Mouse (Mus musculus) gastrocnemius, adult 8-10 months (tissue): ENCODE results near the gene Arcn1. TPM values are rescaled to one million over a fixed set of nuclear protein-coding genes. Genes with fewer than 3 reads are reported as not detected.

Experiments
- DNase-seq, 2 experiments: peaks; one replicate each; pipeline ENCODE4 v3.0.0; 2022; ENCODE audit warnings: low spot score in 2 of 2
- total RNA-seq, 4 experiments: library from RNA; stranded (reverse); gene quantifications; 2 replicates each; pipeline ENCODE4 v1.2.4; 2022

The Arcn1 gene
- total RNA-seq, 4 experiments from 2014 or later, result 73.3 to 85.5 (median 80.4) TPM

DNA sequence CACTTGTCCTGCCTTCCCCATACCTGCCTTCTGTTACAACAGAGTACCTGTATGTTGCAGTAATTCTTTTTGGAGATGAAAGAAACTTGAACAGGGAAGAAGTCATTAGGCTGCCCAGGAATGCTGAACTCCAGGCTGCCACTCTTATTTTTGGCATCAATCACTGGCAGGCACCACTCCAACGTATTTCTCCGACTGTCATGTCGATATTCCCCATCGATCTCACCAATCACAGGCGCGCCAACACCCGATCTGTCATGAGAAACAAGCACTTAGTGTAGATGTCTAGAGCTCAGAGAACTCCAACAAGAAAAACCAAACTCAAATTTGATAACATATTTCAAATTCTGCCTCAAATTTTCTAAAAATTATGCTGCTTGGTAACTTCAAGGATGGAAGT is 22.3 kb downstream of the Arcn1 start:
- DNase-seq, result no peak

DNA sequence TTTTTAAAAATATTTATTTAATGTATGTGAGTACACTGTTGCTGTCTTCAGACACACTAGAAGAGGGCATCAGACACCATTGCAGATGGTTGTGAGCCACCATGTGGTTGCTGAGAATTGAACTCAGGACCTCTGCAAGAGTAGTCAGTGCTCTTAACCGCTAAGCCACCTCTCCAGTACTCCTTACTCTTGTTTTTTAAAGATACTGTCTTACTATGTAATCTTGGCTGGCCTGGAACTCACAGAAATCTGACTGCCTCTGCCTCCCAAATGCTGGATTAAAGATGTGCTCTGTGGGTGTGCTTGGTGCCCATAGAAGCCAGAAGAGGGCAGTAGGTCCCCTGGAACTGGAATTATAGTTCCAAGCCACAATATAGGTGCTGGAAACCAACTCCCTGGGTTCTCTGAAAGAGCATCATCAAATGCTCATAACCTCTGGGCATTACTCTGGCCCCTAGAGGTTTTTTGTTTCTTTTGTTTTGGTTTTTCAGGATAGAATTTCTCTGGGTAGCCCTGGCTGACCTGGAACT is 26.9 kb downstream of the Arcn1 start:
- no peak for DNase-seq

DNA sequence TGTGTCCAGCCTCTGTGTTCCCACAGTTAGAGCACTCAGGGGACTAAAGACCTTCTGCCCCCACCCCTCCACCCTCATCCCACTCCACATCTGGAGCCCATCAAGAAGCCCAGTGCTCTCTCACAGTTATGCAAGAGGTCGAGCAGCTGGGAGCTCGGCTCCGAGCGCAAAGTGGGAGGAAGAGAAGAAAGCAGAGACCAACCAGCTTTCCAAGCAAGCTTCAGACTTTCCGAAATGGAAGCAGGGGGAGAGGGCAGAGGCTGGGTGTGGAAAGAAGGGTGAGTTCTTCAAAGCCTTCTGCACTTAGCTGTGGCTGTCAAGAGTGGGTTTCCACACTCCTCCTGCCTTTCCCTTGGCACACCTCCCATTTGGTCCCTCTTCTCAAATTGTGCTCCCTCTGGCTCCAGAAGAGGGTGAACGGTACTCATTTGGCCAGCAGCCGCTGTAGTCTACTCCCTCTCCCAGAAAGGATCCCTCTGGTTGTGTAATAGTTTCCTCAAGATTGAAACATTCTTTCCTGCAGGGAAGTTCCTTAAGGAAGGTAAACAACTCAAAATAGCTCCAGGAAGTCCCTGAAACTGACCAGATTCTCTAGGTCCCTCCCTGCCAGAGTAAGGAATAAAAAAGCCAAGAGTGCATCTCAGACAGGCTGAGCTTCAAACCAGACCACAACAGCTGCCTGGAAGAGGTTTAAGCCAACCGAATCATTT is 30.2 kb downstream of the Arcn1 start:
- peak; percentile 60 to 77 for DNase-seq

- DNase-seq, result no peak
Measured at GRCm38 (mm10) chr9:44736301-44736700, 31.3 kb downstream of the Arcn1 start.

DNA sequence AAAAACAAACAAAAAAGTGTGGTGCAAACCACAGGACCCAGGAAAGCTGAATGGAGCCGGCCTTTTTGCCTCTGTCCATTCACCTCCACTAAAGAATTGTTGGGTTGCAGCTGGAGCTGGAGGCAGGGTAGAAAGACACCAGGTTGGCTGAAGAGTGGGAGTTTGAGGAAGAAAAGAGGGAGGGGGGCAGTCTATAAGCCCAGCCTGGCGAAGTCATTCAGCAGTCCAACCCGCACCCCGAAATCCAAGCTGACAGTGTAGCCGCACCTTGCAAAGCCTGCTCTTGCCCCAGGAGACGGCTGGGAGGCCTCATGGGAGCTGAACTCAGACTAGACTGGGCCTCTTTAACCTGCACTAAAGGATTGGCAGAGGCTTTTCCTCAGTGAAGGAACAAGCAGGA is 31.8 kb downstream of the Arcn1 start:
- DNase-seq, result no peak

- DNase-seq, result peak; percentile 68 to 72
Measured at GRCm38 (mm10) chr9:44734524-44735494, 32.8 kb downstream of the Arcn1 start, which contains the start of gene Phldb1. Phldb1 (minus strand) TSS chr9:44735198.

DNA sequence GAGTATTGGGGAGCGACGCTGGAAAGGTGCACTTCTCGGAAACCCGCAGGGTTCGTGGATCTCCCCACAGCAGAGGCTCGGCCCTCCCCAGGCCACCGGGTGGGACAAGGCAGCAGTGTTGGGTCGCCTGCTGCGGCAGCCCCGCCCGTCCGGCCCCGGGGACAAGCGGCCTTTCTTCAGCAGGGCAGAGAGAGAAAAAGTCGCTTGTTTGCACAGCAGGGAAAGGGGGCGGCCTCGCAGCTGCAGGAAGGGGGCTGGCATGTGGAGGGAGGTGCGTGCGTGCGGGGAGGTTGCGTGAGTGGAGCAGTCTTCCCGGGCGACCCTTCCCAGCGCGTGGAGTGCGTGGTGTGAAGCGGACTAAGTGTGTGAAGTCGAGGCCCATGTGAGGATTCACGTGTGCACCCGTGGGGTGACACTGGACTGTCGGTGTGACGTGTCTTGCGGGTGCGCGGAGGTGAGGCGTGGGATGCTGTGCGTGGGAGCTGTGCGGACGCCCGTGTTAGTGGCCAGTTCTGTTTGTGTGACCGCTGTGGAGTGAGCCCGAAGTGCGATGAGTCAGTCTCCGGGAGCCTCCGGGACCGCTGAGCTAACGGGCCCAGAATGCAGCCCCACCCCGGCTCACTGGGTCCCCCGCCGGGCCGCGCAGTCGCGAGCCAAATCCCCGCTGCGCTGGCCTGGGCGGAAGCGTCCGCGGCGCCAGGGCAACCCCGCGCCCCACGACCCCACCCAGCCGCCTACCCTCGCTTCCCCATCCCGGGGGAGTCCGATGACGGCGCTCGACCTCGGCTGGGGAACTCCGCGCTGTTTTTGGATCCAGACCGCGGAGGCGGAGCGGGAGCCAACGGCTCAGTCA is 33.7 kb downstream of the Arcn1 start:
- peak; percentile 74 to 81 for DNase-seq

DNA sequence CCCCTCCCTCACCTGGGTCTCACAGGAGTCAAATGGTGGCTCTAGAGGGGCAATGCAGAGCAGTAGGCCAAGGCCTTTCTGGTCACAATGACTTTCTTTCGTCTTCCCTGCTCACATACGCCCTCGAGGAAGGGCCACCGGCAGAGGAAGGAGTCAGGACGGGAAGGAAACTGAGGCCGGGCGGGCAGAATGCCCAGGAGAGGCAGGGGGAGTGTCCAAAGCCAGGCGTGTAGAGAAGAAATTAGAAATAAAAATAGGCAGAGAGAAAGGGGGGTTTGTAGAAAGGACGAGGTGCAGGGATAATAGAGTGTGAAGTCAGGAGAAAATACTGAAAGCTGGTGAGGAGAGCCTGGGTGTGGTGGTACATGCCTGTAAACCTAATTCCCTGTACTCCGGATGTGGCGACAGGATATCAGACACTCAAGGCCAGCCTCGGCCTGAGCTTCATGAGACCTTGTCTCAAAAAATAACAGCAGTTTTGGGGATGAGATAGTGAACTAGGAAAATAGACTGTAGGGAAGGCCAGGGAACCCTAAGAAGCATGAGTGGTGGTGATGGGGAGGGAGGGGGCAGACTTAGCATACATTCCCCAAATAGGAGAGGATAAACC is 34.6 kb downstream of the Arcn1 start:
- no peak for DNase-seq

- DNase-seq, result no peak
Measured at GRCm38 (mm10) chr9:44732130-44732549, 35.5 kb downstream of the Arcn1 start.

- DNase-seq, result no peak
Measured at GRCm38 (mm10) chr9:44727441-44727840, 40.2 kb downstream of the Arcn1 start.

DNA sequence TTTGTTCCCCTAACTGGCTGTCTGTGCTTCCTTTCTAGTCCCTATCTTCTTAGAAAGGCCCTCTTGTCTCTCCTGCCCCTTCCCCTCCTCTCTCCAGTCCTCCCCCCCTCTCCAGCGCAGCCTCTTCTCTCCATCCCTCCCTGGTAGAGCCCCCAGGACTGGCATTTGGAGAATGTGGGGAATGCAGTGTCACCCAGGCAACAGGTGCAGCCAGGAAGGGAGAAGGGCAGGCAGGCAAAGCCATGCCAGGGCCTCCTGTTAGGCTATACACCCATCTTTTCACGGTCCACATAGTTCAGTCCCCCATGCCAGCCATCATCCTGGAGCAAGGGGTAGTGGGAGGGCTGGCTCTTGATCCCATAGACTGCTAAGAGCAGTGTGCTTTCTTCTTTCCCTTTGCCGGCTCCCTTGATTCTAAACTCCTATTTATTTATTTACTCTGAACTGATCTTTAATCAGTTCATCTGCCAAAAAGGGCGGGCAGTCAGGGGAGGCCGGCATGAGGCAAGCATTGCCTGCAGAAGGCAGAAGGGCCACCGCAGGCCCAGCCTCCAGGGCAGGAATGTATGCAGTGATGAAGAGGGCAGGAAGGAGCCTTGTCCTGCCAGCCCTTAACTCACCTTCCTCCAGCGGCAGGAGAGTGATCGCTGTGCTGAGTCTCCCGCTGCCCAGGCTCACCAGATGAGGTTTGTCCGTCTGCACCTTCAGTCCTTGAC is 41.1 kb downstream of the Arcn1 start:
- no peak for DNase-seq

DNA sequence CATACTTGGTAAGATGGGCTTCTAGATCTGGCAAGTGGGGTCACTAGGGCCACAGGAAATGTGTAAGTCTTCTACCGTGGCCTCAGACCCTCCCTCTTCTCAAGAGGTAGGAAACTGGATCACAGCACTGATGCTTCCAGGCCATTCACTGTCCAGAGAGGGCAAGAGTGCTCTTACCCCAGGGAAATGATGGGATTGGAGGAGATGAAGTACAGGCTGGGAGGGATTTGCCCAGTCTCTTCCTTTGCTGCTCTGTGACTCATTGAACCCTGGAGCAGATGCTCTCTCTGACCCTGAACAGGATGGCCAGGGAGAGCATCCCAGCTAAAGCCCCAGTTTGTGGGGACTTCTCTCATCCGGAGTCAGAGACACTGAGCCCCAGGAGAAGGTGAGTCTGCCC is 43.0 kb downstream of the Arcn1 start:
- DNase-seq, result no peak

GRCm38 (mm10) chr9:44724223-44724622 is 43.4 kb downstream of the Arcn1 start:
- peak in 1 of 2 experiments; percentile 64 for DNase-seq

DNA sequence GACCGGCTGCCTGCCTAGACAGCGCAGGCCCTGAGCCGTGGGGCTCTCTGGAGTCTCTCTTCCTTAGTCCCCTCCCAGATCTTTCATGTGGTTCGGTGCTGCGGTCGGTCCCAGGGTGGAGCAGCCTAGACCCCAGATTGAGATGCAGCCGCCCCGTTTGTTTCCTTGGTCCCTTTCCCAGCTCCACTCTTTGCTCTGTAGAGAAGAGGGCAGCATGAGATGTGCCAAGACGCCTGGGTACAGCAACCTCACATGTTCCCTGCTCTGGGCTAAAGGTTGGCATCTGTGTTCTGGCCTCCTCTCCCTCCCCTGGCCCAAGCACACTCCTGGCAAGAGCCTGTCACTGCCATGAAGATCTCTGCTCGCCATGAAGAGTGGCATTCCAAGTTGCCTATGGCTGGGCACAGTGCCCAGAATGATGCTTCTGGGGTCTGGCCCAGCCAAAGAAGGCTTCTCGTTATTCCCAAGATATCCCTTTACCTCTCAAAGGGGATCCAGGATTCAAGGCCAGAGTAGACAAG is 44.1 kb downstream of the Arcn1 start:
- DNase-seq, result no peak

GRCm38 (mm10) chr9:44723008-44723407 is 44.6 kb downstream of the Arcn1 start:
- DNase-seq, result no peak

DNA sequence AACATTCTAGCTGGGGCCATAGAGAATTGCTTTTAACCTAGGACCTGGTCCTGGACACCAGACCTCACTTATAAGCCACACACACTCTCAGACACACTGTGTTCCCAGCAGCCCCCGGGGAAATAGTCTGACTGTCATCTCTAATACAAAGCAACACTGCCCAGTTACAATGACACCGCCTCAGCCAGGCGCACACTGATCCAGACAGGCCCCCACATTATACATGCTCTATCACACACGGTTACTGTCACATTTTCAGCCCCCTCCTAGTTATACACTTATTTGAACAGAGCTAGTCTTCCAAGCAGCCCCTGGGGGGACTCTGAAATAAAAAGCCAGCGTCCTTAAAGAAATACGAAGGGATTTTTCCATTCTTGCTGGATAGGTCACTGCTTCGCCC is 45.1 kb downstream of the Arcn1 start:
- DNase-seq, result no peak

DNA sequence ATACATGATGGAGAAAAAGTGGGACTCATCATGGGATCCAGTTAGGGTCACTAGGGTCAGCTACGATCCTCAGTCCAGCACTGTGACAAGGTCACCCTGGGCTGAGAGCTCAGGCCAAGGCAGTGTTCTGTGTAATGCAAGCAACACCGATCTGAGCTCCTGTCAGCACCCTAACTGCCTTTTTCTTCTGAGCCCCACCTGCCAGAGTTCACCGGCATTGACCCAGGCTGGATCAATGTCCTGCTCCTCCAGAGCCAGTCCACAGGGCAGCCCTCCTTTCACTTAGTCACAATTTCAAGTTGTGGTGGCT is 45.8 kb downstream of the Arcn1 start:
- no peak for DNase-seq

DNA sequence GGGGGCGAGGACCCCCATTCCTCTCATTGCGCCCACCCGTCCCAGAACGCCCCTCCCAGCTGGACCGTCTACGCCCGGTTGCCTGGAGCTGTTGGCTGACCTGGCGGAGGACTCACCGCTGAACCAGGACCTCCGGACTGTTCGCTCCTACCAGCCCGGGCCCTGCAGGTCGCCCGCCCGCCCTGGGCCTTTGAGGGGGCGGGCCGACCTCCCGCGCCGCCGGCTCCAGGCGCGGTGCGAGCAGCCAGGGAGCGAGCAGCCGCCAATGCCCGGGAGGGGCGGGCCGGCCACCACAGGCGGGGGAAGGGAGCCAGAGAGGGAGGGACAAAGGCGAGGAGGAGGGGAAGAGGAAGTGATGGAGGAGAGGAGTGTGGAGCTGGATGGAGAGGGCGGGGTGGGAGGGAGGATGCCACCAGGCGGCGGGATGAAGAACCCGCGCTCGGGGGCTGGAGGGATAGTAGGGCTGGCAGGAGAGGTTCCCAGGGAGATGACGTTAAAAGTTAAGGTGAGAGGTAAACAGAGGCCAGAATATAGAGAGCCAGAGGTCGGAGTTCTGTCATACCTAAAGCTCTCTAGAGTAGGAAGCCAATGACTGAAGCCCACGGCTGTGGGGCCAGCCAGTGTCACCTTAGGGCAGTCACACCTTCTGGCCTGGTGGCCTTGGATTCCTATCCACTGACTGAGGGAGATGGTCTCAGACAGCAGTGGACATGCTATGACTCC is 46.3 kb downstream of the Arcn1 start:
- DNase-seq, result peak; percentile 88
